Mouse (Mus musculus) myocyte (in vitro differentiated cells): Measurements from ENCODE around the gene AU015836.

Source experiments
- E2F4 ChIP-seq: IDR thresholded peaks from one replicate; pipeline ENCODE4 v1.6.1; 2011; ENCODE audit warnings: mild to moderate bottlenecking, control low read depth, moderate library complexity; ENCODE audit not compliant: insufficient read depth
- MAX ChIP-seq: IDR thresholded peaks from one replicate; pipeline ENCODE4 v1.6.1; 2011; ENCODE audit warnings: low read depth, mild to moderate bottlenecking, control low read depth
- MYOD1 ChIP-seq, 3 experiments: IDR thresholded peaks; one replicate each; pipeline ENCODE4 v1.6.1; 2011; ENCODE audit warnings: control low read depth in 2 of 3, low read depth in 2 of 3, mild to moderate bottlenecking in 2 of 3, moderate library complexity in 1 of 3; ENCODE audit not compliant: insufficient read length in 2 of 3, control insufficient read depth in 1 of 3
- POLR2A ChIP-seq: IDR thresholded peaks from one replicate; pipeline ENCODE4 v1.6.1; 2011; ENCODE audit warnings: low read depth, mild to moderate bottlenecking, control low read depth, moderate library complexity; ENCODE audit not compliant: insufficient read length
- POLR2AphosphoS2 ChIP-seq: IDR thresholded peaks from one replicate; pipeline ENCODE4 v1.6.1; 2011; ENCODE audit warnings: low read depth, control low read depth; ENCODE audit not compliant: insufficient read length
- REST ChIP-seq: IDR thresholded peaks from one replicate; pipeline ENCODE4 v1.6.1; 2011; ENCODE audit warnings: mild to moderate bottlenecking, control low read depth, moderate library complexity; ENCODE audit not compliant: insufficient read depth, insufficient read length
- SRF ChIP-seq: IDR thresholded peaks from one replicate; pipeline ENCODE4 v1.6.1; 2011; ENCODE audit warnings: low read depth; ENCODE audit not compliant: control insufficient read depth, insufficient read length
- TCF12 ChIP-seq: IDR thresholded peaks from one replicate; pipeline ENCODE4 v1.6.1; 2011; ENCODE audit warnings: mild to moderate bottlenecking, control low read depth; ENCODE audit not compliant: poor library complexity, insufficient read depth, severe bottlenecking
- TCF3 ChIP-seq: IDR thresholded peaks from one replicate; pipeline ENCODE4 v1.6.1; 2011; ENCODE audit warnings: low read depth, control low read depth; ENCODE audit not compliant: insufficient read length
- USF1 ChIP-seq: IDR thresholded peaks from one replicate; pipeline ENCODE4 v1.6.1; 2011; ENCODE audit warnings: low read depth, mild to moderate bottlenecking, control low read depth, moderate library complexity

DNA sequence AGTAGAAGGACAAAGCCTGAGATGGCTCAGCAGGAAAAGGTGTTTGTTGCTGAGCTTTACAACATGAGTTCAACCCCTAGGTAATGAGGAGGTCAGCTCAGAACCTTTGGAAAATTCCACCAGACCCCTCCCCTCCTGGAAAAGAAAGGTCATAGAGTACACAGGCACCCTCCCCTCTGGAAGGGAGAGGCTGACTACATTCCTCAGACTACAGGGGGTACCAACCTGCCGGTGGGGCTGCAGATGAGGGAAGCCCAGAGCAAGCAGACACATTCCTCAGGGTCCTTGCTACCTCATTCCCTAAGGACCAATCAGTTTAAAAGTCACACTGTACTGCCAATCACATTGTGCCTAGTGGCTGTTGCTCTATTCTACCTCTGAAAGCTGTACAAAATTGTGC lies 48.4 kb downstream of the AU015836 start:
- TF ChIP-seq POLR2A, result no peak
- TF ChIP-seq REST, result no peak
- no peak for TF ChIP-seq SRF
- no peak for TF ChIP-seq MYOD1 (IDR thresholded peaks at IDR 0.05; ENCODE audit: control insufficient read depth in 1 of 3, insufficient read length in 2 of 3, low read depth in 2 of 3)
- no peak for TF ChIP-seq TCF3
- TF ChIP-seq USF1, result no peak
- no peak for TF ChIP-seq E2F4
- TF ChIP-seq TCF12, result no peak
- TF ChIP-seq MAX, result no peak
- TF ChIP-seq POLR2AphosphoS2, result no peak
